Mouse (Mus musculus): Measurements from ENCODE around the gene Slc25a34.
A peak's percentile ranks its signal among the peaks of the same experiment; 100 is the strongest.

Gene Slc25a34

DNA sequence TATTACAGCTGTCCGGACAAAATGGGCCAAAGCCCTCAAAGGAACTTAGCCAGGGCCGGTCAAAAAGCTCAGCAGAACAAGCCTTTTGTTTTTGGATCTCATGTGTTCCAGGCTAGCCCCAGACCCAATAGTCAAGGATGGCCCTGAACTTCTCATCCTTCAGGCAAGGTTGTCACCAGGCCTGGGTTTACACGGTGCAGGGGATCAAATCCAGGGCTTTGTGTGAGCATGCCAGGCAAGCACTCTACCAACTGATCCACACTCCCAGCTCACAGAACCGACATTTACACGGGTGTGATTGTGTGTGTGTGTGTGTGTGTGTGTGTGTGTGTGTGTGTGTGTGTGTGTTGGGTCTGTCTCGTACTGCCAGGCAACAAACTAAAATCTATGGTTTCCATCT is 6.8 kb downstream of the Slc25a34 start:
- no peak for DNase-seq

DNA sequence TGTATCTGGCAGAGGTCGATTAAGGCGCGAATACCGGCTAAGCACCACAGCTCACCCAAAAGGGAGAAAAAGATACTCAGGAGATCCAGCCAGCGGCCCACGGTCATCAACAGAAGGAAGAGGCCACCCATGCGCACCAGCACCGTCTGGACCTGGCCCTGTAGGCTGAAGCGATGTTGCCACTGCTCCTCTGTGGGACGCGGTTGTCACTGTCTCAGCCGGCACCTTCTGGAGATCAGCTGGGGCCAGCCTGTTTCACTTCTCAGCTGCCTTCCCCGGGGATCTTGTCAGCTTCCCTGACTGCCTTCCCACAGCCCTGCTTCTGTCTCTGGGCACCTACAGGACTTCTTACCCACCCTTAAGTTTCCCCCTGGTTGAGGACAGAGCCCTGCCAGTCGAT is 8.7 kb downstream of the Slc25a34 start:
- peak; percentile 44 for DNase-seq

- DNase-seq, result no peak
Observed at GRCm38 (mm10) chr4:141609538-141609937, 14.1 kb downstream of the Slc25a34 start.

DNA sequence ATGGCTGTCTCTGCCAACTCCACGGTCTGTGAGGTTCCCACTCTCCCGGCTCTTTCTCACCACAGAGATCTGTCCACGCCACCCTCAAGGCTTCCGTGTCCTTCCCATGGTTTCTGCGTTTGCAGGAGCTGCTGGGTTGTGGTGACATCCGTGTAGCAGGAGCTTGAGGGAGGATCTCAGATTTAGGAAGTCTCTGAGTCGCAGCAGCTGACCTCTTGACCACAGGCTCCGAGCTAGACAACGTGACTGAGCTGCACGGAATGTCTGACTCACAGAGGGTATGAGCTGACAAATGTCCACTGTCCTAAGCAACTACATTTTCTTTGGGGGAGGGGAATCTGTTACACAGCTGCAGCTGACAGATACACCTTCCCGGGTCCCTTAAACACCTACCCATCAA is 17.8 kb downstream of the Slc25a34 start, which contains the start of gene Fblim1:
Gene Fblim1 (minus strand): TSS at position 236 of the 400 bp plus-strand sequence.
- no peak for DNase-seq

GRCm38 (mm10) chr4:141605421-141605820 is 18.2 kb downstream of the Slc25a34 start:
- DNase-seq, result no peak

- DNase-seq, result peak; percentile 17
Observed at GRCm38 (mm10) chr4:141604493-141604892, 19.1 kb downstream of the Slc25a34 start.

GRCm38 (mm10) chr4:141603921-141604320 is 19.7 kb downstream of the Slc25a34 start:
- no peak for DNase-seq

DNA sequence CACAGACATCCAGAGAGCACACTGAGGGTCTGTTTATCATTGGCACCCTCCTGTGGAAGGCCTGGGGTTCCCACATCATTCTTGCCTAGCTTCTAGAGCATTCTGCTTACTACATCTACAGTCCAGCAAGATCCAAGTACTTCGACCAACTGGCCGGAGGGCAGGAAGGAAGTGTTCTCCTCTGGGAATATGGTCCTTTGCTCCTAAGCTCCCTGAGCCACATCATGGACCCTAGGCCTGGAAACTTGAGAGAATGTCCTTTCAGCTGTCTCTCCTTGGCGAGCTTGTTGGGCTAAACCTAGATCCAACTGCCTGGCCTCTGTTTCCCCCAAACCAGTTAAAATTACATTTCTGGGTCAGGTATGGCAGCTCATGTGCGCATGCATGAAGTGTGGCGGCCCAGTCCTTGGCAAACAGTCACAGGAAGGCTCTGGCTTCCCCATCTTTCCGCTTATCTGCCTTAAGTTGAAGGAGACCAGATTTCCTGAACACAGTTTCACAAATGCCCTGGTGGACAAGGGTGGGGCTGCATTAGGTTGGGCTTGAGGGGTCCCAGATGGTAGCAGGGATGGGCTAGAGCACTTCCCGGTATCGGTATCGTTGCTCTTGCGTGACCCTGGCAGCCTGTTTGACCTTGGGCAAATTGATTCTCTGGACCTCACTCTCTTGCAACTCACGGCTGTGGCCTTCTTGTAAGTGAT is 20.9 kb downstream of the Slc25a34 start:
- DNase-seq, result peak; percentile 12

DNA sequence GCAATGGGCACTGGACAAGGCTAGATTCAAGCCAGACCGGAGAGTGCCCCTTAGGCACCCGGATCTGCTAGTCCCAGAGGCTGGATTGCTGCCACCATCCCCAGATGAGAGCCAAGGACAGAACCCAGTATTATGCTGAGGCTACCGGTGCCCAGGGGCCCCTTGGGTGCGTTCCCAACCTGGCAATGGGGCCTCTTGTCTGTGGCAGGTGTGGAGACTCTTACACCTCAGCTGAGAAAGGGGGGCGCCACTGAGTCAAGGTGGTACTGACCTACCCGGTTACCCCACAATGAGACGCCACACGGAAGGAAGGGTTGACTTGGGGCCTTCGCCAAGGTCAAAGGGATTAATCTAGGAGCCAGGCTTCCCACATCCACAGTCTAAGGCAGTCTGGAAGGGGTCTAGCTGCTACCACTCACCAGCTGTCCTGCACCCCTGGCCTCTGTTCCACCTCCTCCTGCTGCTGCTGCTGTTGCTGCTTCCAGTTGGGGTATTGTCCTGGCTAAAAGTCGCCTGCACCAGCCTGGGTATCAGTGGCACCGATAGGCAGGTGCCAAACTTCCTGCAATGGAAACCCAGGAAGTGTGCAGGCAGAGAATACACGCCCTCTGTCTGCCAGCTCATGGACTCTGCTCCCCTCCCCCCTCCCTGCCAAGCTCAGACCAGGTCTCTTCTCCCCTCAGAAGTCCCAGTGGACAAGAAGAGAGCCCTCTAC is 22.3 kb downstream of the Slc25a34 start:
- DNase-seq, result peak; percentile 14

DNA sequence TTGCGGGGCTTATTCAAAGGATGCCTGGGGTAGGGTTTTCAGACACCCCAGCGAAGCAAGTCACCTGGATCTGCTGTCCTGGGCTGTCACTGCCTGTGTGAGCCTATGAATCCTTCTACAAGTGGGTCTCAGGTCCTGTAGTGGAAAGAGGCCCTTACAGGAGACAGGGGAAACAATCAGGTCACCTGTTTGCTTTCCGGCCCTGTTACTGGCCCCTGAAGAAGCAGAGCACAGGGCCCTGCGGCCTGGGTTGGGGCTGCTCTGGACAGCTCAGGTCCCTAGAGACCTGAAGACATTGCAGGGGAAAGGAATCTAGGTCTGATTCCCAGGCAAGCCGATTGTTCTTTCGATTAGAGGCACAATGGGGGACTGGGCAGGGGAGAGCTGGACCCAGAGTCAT is 23.3 kb downstream of the Slc25a34 start:
- DNase-seq, result peak; percentile 25

- peak; percentile 56 for DNase-seq
Observed at GRCm38 (mm10) chr4:141599251-141600141, 24.1 kb downstream of the Slc25a34 start.

GRCm38 (mm10) chr4:141598894-141599250 is 24.7 kb downstream of the Slc25a34 start:
- DNase-seq, result no peak

- peak; percentile 44 for DNase-seq
Observed at GRCm38 (mm10) chr4:141598199-141598893, 25.3 kb downstream of the Slc25a34 start.

GRCm38 (mm10) chr4:141596700-141597328 is 26.8 kb downstream of the Slc25a34 start:
- no peak for DNase-seq

- peak; percentile 21 for DNase-seq
Observed at GRCm38 (mm10) chr4:141595605-141596268, 27.9 kb downstream of the Slc25a34 start.

DNA sequence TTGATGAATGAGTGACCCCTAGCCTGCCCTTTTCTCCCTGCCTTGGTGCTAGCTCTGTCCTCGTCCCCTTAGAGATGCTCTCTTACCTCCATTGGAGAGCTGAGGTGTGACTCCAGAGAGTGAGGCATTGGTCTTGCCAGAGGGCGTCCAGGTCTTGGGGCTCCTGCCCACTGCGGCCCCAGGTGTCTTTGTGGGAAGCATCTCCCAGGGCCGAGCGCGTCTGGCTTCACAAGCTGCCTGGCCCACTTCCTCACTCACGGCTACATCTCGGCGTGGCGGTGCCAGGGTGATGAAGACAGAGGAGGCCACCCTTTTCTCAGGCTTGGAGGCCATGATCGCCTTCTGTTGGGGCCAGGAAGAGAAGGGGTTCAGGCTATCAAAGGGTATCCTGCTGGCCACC is 28.5 kb downstream of the Slc25a34 start:
- no peak for DNase-seq

- DNase-seq, result peak; percentile 53
Observed at GRCm38 (mm10) chr4:141591547-141591946, 32.1 kb downstream of the Slc25a34 start.

- no peak for DNase-seq
Observed at GRCm38 (mm10) chr4:141583919-141584318, 39.7 kb downstream of the Slc25a34 start.

- DNase-seq, result peak; percentile 75
Observed at GRCm38 (mm10) chr4:141581051-141581450, 42.6 kb downstream of the Slc25a34 start.

DNA sequence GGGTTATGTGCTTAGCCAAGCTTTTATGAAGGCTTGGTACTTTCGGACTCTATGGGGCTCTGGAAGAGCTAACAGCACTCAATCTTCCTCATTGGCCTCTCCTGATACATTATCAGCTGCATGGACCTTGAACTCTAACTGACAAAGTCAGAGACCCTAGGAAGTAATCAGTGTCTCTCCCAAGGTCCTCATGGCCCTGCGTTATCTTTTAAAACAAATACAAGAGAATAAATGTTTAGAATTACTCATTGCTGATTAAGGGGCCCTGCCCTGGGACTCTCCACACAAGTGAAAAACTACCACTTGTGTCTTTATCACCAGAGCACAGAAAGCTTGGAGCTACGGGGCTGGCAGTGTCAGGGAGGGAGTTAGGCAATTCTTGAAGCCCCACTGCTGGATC is 44.8 kb downstream of the Slc25a34 start:
- no peak for DNase-seq

DNA sequence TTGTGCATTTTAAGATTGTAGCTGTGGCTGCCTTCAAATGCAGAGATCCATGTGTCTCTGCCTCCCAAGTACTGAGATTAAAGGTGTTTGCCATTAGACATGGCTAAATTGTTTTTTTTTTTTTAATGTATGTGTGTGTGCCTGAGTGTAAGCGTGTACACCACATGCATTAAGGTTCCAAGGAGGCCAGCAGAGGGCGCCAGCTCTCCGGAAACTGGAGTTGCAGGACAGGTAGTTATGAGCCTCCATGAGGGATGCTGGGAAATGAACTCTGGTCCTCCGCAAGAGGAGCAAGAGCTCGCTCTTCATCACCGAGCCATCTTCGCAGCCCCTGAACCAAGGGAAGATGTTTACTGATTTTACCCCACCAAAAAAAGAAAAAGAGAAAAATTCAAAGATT is 46.7 kb downstream of the Slc25a34 start:
- DNase-seq, result peak; percentile 17

- DNase-seq, result no peak
Observed at GRCm38 (mm10) chr4:141576404-141576803, 47.2 kb downstream of the Slc25a34 start.
